Mouse (Mus musculus) cerebellum, adult 11-12 months (tissue): ENCODE measurements at regions not wholly inside any gene's neighbourhood (a gene's known extent, or its start where the extent isn't known, plus 50 kb on each side); places are given as distances from the start of the nearest gene placed in this dataset.

Experiments used
- DNase-seq: peaks from one replicate; pipeline ENCODE4 v3.0.0; 2022

DNA sequence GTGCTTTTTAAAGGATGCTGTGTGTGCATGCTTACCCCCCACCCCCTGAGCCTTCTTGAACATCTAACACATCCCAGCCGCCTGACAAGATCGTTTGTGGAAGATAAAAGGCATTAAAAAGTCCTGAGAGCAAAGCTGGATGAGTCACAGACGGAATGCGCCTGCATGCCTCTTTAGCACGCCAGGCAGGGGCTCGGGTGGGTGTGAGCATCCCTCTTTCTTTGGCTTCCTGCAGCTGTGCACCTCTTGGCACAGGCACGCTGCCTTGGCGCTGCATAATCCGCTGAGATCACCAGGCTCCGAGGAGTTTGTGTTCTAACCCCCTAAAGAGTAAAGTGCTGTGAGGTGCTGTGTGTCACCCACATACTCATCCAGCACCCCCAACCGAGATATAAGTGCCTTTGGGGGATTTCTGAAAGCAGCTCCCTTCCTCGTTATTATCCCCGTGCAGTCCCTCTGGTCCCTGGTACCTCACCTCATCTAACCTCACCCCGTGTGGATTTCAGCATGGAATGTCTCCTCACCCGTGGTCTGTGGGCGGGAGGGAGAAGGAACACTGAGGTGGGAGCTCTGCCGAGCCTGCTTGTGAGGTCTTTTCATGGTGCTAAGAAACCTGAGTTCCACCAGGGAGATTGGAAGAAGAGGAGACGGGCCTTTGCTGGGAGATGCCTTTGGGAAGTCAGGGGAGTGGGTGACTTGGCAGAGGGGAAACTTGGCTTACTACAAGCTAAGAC, 117.8 kb upstream of the Topaz1 start:
- no peak for DNase-seq

DNA sequence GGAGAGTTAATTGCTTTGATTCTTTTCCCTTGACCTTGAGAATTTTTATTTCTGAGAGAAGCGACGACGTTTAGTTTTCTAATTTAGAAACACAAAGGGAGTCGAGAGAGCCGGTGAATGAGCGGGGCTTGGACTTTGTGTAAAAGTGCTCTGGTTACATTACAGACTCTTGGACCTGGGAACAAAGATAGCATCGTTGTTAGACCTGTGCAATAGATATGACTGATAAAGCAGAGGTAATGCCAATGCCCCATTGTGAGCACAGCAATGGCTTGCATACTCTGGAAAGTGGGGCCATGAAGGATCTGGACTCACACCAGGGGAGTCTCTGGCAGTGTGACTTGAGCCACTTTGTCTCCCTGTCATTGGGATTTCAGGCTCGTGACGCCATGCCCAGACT, 115.4 kb upstream of the Topaz1 start:
- no peak for DNase-seq

DNA sequence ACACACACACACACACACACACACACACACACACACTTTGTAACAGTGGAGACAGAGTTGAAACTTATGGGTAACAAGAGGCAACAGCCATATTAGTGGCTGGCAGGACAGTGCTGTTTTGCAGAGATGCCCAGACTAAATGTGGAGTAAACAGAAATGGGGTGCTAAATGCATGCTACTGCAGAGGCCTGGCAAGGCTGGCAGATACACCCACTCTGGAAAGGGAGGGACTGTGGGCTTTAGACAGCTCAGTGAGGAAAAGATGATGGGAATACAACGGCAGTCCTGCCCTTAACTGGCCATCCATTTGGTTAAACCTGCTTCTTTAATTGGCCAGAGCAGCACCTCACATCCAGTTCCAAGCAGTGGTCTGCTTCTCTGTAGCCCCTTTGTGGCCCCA, 113.7 kb upstream of the Topaz1 start:
- no peak for DNase-seq

- peak; percentile 15 for DNase-seq
These were observed 111.8 kb upstream of the Topaz1 start for GRCm38 (mm10) chr9:122635138-122635964.

DNA sequence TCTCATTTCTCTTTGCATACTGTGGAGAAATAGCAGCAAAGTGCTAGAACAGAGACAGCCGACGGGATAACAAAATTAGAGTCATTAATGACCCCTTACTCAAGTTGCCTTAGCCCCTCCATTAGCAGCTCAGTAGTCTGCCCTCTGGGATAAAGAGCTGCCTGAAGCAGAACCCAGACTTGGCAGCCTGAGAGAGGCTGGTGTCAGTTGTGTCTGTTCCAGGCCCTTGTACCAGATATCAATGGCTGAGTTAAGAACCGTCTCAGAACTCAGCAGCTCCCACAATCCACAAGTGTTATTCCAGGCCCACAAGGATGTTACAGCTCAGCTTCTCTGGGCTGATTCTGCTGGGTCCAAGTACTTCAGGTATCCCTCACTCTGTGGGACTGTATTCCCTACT, 109.6 kb upstream of the Topaz1 start:
- no peak for DNase-seq

- DNase-seq: no peak
These were observed 107.9 kb upstream of the Topaz1 start for GRCm38 (mm10) chr9:122639239-122639638.

DNA sequence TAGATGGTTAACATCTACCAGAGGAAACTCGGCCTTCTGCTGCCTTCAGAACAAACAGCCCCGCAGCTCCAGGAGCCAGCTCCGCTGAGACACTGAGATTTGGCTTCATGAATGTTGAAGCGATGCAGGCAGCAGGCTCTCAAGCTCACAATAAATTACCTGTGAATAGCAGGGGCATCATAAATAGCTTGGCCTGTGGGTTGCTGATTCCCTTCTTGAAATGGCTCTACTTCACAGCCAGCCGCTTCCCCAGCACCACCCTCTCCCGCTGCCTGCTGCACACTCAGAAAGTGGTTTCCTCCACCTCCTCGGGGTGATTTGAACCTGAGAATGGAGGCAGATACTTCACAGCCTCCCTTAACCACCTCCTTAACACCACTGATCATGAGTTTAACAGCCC, 104.2 kb upstream of the Topaz1 start:
- DNase-seq: no peak

DNA sequence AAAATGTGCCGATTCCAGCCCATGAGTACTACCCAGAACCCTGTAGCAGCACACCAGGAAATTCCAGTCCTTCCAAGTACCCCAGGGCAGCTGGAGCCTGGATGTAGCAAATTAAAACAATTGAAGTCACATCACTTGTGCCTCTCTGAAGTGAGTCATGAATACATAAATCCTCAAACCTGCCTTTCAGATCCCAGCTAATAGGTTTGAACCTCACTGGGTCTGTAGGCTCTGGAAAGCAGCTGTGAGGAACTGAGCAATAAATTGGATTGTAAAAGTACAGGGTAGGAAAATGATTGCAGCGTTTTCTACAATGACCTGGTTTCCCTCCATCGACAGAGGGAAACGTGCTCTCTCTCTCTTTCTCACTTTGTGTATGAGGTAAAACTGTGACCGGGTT, 101.6 kb upstream of the Topaz1 start:
- DNase-seq: no peak

GRCm38 (mm10) chr9:122650862-122651261, 96.3 kb upstream of the Topaz1 start:
- no peak for DNase-seq

DNA sequence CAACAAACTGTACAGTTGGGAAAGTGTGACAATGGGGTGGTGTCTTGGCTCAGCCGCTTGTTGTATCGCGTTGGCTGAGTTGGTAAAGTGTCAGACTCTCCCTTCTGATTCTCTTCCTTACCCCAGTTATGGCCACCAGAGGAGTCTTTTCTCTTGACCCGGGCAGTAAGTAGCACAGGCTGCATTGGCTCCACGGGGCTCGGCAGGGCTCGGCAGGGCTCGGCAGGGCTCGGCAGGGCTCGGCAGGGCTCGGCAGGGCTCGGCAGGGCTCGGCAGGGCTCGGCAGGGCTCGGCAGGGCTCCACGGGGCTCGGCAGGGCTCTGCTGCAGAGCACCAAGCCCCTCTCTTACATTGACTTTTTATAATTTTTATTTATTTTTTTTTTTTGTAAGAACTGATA, 91.6 kb upstream of the Topaz1 start:
- DNase-seq: no peak

DNA sequence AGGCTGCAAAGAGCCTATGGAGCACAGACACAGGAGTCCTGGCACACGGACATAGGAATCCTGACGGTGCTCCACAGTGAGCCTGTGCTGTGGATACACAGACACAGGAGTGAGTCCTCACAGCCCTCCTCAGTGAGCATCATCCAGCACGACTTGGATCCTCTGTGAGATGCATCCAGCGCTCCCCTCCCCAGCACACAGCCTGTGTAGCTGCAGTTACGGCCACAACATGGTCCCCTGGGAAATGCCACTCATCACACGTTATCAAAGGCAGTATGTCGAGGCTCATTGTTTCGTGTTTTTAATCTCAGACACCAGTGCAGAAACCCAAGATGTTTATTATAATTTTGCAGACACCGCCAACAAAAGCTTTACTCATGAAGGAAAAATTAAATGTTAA, 87.1 kb upstream of the Topaz1 start:
- no peak for DNase-seq

DNA sequence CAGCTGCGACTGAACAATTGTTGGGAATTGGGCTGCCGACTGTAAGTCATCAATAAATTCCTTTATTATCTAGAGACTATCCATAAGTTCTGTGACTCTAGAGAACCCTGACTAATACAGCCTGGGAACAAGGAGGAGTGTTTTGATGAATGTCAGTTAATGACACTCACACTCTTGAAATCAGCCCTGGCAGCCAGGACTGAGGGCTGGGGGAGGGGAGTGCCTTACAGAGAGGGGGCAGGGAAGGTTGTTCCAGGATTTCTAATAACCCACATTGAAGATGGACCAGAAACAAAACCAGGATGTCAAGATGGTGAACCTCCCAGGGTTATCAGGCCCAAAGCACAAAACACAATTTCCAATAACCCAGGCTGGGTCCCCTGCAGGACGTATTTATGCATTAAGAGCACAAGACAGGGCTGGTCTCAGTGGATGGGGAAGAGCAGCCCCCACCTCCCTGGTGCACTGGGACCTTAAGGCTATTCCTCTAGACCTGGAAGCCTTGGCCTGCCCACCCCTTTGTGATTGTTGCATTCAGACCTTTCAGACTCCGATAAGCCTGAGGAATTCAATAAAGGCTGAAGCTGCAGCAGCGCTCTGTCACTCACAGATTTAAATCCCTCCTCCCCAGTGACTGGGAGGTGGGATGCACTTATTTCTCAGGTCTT, 80.0 kb upstream of the Topaz1 start:
- DNase-seq: no peak

- DNase-seq: no peak
These were observed 79.5 kb upstream of the Topaz1 start for GRCm38 (mm10) chr9:122667646-122667981.

DNA sequence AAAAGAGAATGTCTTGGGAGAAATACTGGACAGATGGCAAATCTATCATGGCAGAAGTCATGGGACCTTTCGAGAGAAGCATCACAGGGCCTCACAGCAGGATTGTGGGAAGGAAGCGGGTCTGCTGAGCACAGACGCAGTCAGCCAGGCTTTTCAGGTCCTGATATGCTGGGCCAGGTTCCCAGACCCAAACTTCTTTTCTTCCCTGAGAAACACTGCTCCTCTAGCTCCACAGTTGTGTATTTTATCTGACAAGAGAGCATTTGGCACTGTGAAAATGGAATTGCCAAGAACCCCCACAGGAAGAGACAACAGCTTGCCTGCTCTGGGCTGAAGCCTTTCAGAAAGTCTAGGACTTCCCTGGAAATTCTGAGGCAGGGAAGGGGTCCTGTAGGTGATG, 73.4 kb upstream of the Topaz1 start:
- DNase-seq: no peak

GRCm38 (mm10) chr9:122678001-122678696, 69.0 kb upstream of the Topaz1 start:
- no peak for DNase-seq

DNA sequence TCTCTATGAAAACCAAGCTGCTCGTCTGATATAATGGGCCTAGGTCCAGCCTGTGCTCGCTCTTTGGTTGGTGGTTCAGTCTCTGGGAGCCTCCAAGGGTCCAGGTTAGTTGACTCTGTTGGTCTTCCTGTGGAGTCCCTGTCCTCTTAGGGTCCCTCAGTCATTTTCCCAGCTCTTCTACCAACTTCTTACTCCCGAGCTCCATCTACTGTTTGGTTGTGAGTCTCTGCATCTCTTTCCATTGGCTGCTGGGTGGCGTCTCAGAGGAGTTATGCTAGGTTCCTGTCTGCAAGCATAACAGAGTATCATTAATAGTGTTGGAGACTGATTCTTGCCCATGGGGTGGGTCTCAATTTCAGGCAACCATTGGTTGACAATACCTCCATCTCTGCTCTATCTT, 60.0 kb upstream of the Topaz1 start:
- no peak for DNase-seq

DNA sequence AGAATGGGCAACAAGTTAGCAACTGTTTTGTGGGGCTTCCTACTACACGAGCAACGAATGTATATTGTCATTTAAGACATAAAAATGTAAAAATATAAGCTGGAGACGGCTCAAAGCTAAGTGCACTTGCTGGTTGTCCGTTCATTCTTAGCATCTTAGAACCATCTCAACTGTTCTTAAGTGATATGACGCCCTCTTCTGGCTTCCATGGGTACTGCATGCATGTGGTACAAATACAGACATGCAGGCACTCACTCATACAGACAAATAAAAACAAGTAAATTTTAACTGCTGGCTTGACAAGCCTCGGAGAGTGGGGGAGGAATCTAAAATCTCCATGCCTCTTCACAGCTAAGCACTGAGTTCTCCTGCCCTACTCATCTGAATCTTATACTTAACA, 55.3 kb upstream of the Topaz1 start:
- no peak for DNase-seq

GRCm38 (mm10) chr9:122695724-122696123, 51.4 kb upstream of the Topaz1 start:
- DNase-seq: no peak
